ENCODE assay signal across 8 mouse cellular contexts in the genomic region with DNA sequence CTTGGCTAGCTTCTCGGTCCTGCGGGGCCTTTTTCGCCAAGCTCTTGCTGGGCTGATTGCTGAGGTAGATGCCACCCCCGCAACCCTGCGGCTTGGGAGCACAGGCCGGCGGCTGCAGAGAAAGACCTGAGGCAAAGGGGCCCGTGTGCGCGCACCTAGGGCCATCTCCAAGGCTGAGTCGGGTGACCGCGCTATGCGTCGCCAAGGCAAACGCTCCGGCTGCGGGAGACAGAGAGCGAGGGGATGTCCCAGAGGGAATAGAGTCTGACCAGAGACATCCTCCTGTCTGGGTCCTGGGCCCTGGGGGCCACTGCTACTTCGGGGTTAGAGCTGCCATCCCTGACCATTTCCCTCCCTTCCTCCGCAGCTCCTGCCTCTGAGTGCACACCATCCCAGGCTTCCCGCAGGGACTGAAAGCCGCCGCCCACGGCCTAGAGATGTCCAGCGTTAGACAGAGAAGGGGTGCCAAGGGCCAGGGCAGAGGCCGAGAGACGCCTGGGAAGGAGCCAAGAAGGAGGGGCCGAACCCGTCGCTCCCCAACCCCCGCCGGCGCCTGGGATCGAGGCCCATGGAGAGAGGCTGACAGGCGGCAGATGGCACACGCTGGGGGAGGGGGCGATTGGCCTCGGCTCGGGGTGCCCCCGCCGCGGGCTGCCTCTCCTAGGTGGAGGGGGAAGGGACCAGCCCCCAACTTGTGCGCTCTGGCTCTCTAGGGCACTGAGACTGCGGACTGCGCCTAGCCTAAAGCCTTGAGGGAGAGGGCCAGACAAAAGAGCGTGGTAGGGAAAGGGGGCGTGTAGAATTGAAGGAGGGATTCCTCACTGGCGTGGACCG. TPM values are rescaled to one million over a fixed set of nuclear protein-coding genes. Genes with fewer than 3 reads are reported as not detected.
DNase-seq lines count a peak whose midpoint lies in the region; ATAC-seq lines count a peak whose summit lies in the region.

No protein-coding gene starts in this region.

- peaks cover 27% of the 10 kb centered on the region for H3K27me3 ChIP-seq in forebrain, embryonic 13.5 days
- peaks cover 30% of the 10 kb centered on the region for H3K27me3 ChIP-seq in hindbrain, embryonic 10.5 days (ENCODE audit: insufficient read depth, poor library complexity, severe bottlenecking)
- H3K27me3 ChIP-seq in midbrain, embryonic 11.5 days (ENCODE audit: control insufficient read depth, insufficient read depth, low read length): peaks cover 7% of the 10 kb centered on the region

- 0 out of 2 replicates have a peak overlapping the region, but pooled peaks have one; percentile 19 for H3K27ac ChIP-seq in forebrain, embryonic 13.5 days
- H3K27ac ChIP-seq in hindbrain, embryonic 10.5 days: peak overlapping the region; percentile 100
- H3K27ac ChIP-seq in midbrain, embryonic 11.5 days (ENCODE audit: low read depth, low read length): peak overlapping the region; percentile 44

- H3K4me2 ChIP-seq in forebrain, embryonic 13.5 days: peak overlapping the region; percentile 92
- peak overlapping the region; percentile 63 for H3K4me2 ChIP-seq in midbrain, embryonic 11.5 days

- H3K9me3 ChIP-seq in forebrain, embryonic 13.5 days (replicated peaks): no peaks in the 10 kb centered on the region
- H3K9me3 ChIP-seq in hindbrain, embryonic 10.5 days: no peaks in the 10 kb centered on the region
- no peaks in the 10 kb centered on the region for H3K9me3 ChIP-seq in midbrain, embryonic 11.5 days (ENCODE audit: control insufficient read depth, low read length)

- H3K4me3 ChIP-seq in forebrain, embryonic 13.5 days: peak overlapping the region; percentile 83
- H3K4me3 ChIP-seq in hindbrain, embryonic 10.5 days: peak overlapping the region; percentile 96
- peak overlapping the region; percentile 93 for H3K4me3 ChIP-seq in midbrain, embryonic 11.5 days (ENCODE audit: low read depth, low read length)

- WGBS in forebrain, embryonic 13.5 days: 1% methylated on average over 48 of the region's 50 CpGs
- under 1% methylated on average over 50 of the region's 50 CpGs for WGBS in hindbrain, embryonic 10.5 days
- 2% methylated on average over 46 of the region's 50 CpGs for WGBS in midbrain, embryonic 11.5 days

- ATAC-seq in forebrain, embryonic 13.5 days: peak; percentile 10
- peak; percentile 20 for ATAC-seq in midbrain, embryonic 11.5 days (ENCODE audit: low FRiP score)

- no peaks in the 10 kb centered on the region for H3K36me3 ChIP-seq in forebrain, embryonic 13.5 days (ENCODE audit: poor library complexity, severe bottlenecking)
- no peaks in the 10 kb centered on the region for H3K36me3 ChIP-seq in hindbrain, embryonic 10.5 days
- H3K36me3 ChIP-seq in midbrain, embryonic 11.5 days (ENCODE audit: control insufficient read depth, insufficient read depth, low read length): no peaks in the 10 kb centered on the region

- DNase-seq in ZHBTc4 (ENCODE audit: low read depth, low spot score): peak; percentile 56
- peak; percentile 81 for DNase-seq in brain, adult 2 months (ENCODE audit: low read depth, low spot score)
- DNase-seq in hindbrain, embryonic 10.5 days (ENCODE audit: low spot score): peak; percentile 76
- peak; percentile 27 to 29 for DNase-seq in layer of hippocampus, postnatal 25 days (ENCODE audit: extremely low spot score in 1 of 2, low spot score in 1 of 2)
- DNase-seq in midbrain, embryonic 11.5 days (ENCODE audit: low spot score, missing footprints): peak; percentile 95
- DNase-seq in urinary bladder, postnatal 14 days (ENCODE audit: low spot score): peak; percentile 39
- DNase-seq in spleen, postnatal 36 days (ENCODE audit: low spot score in 2 of 2): no peak

- peak overlapping the region; percentile 52 for H3K9ac ChIP-seq in forebrain, embryonic 13.5 days
- H3K9ac ChIP-seq in midbrain, embryonic 11.5 days (ENCODE audit: low read length): peak overlapping the region; percentile 58

- H3K4me1 ChIP-seq in forebrain, embryonic 13.5 days: peaks cover 39% of the 10 kb centered on the region
- peaks cover 77% of the 10 kb centered on the region for H3K4me1 ChIP-seq in hindbrain, embryonic 10.5 days (replicated peaks)
- H3K4me1 ChIP-seq in midbrain, embryonic 11.5 days (ENCODE audit: control insufficient read depth, insufficient read depth, low read length): peaks cover 42% of the 10 kb centered on the region

RNA-seq across cellular contexts. Expression of gene Zfp423, which starts 2.5 kb away (rescaled TPM):
- 21.5 and 23.2 TPM in 2 replicates for polyA plus RNA-seq in forebrain, embryonic 13.5 days (2015; fragmentation: Nextera tagmentation; extraction: Ambion mirVana)
- polyA plus RNA-seq in hindbrain, embryonic 10.5 days (2016; fragmentation: Nextera tagmentation; extraction: Ambion mirVana): 32.8 and 41.3 TPM in 2 replicates
- 10 to 100 TPM; 26.8 to 28.9 TPM for total RNA-seq in layer of hippocampus, postnatal 25 days (2021)
- polyA plus RNA-seq in midbrain, embryonic 11.5 days (2014; fragmentation: Nextera tagmentation; extraction: Ambion mirVana): 40.3 and 43.4 TPM in 2 replicates

Comparison
In these comparisons a context has a peak if more than half of its experiments do, and no peak if none do; other contexts are left out.
1. DNase-seq: peak in ZHBTc4 (single experiment), brain, adult 2 months (single experiment), hindbrain, embryonic 10.5 days (single experiment), layer of hippocampus, postnatal 25 days (2 of 2), midbrain, embryonic 11.5 days (single experiment) and urinary bladder, postnatal 14 days (single experiment); none in spleen, postnatal 36 days (0 of 2).
2. H3K27ac ChIP-seq: peak in every context shown above with its lines; median percentile 100 in hindbrain, embryonic 10.5 days; 44 in midbrain, embryonic 11.5 days; 19 in forebrain, embryonic 13.5 days.
3. Peak in every context shown above with its lines, with median percentiles within 50 percentile points of each other: H3K4me3 ChIP-seq.